Mouse (Mus musculus) neural tube, embryonic 14.5 days (tissue): Measurements from ENCODE around the gene Mnat1. TPM values are rescaled to one million over a fixed set of nuclear protein-coding genes. Genes with fewer than 3 reads are reported as not detected.

Experiments used
- ATAC-seq: fragments of 200-750 bp; cut with Nextera tagmentation; 2 replicates; pipeline ENCODE4 v1.8.0; 2017; ENCODE audit warnings: low read depth, mild to moderate bottlenecking, moderate TSS enrichment, moderate library complexity
- H3K27ac ChIP-seq: fragments of 300-500 bp; sonication (generic); 2 replicates; pipeline ENCODE4 v1.5.1; 2014; ENCODE audit warnings: low read depth, mild to moderate bottlenecking, control low read depth, low read length, moderate library complexity, mixed read lengths
- H3K27me3 ChIP-seq: fragments of 300-500 bp; sonication (generic); 2 replicates; pipeline ENCODE4 v1.6.1; 2014; ENCODE audit warnings: low read length; ENCODE audit not compliant: control insufficient read depth, insufficient read depth
- H3K36me3 ChIP-seq: fragments of 300-500 bp; sonication (generic); 2 replicates; pipeline ENCODE4 v1.6.1; 2014; ENCODE audit warnings: low read length, mixed read lengths; ENCODE audit not compliant: control insufficient read depth, insufficient read depth
- H3K4me1 ChIP-seq: fragments of 300-500 bp; sonication (generic); 2 replicates; pipeline ENCODE4 v1.6.1; 2014; ENCODE audit warnings: low read length; ENCODE audit not compliant: control insufficient read depth, insufficient read depth
- H3K4me2 ChIP-seq: fragments of 300-500 bp; sonication (generic); 2 replicates; pipeline ENCODE4 v1.6.1; 2014; ENCODE audit warnings: mild to moderate bottlenecking, low read depth, low read length, control low read depth
- H3K4me3 ChIP-seq: fragments of 300-500 bp; sonication (generic); 2 replicates; pipeline ENCODE4 v1.5.1; 2014; ENCODE audit warnings: low read depth, low read length, control low read depth, mixed read lengths
- H3K9ac ChIP-seq: fragments of 300-500 bp; sonication (generic); replicated peaks from 2 replicates; pipeline ENCODE4 v1.6.1; 2014; ENCODE audit warnings: low read depth, mild to moderate bottlenecking, control low read depth, low read length, mixed read lengths
- H3K9me3 ChIP-seq: fragments of 300-500 bp; sonication (generic); 2 replicates; pipeline ENCODE4 v1.6.1; 2016; ENCODE audit warnings: low read length; ENCODE audit not compliant: control insufficient read depth
- WGBS: fragments of 180-500 bp; shearing (Covaris S2); extraction: QIAGEN DNeasy Blood & Tissue Kit; methylation state at CpG from one replicate; pipeline ENCODE4 v1.1.7; 2014; 5-methylcytosine and 5-hydroxymethylcytosine counted together
- polyA plus RNA-seq: library from polyadenylated mRNA; unstranded; fragments of >200 nt; fragmentation: Nextera tagmentation; extraction: Ambion mirVana; gene quantifications from 2 replicates; pipeline ENCODE4 v1.2.1, GENCODE M21; 2014

Mnat1 gene
- polyA plus RNA-seq, 1 experiment from 2014 or later, result 20.8 TPM

- no peaks in the 10 kb centered on the region for H3K9me3 ChIP-seq
- WGBS, result 99% methylated on average over 2 of the region's 2 CpGs
- no peaks in the 10 kb centered on the region for H3K36me3 ChIP-seq
- no peaks in the 10 kb centered on the region for H3K4me1 ChIP-seq
- no peak overlapping the region for H3K4me3 ChIP-seq
- no peaks in the 10 kb centered on the region for H3K27me3 ChIP-seq
- H3K9ac ChIP-seq, result no peak overlapping the region
- no peak for ATAC-seq
- no peak overlapping the region for H3K27ac ChIP-seq
- no peak overlapping the region for H3K4me2 ChIP-seq
Measured at GRCm38 (mm10) chr12:73300531-73300930, 177.0 kb downstream of the Mnat1 start.

GRCm38 (mm10) chr12:73304636-73305035 lies 181.1 kb downstream of the Mnat1 start:
- 85% methylated on average over 4 of the region's 4 CpGs for WGBS
- H3K27me3 ChIP-seq, result no peaks in the 10 kb centered on the region
- ATAC-seq, result no peak
- H3K4me3 ChIP-seq, result no peak overlapping the region
- H3K4me2 ChIP-seq, result no peak overlapping the region
- H3K27ac ChIP-seq, result no peak overlapping the region
- H3K36me3 ChIP-seq, result no peaks in the 10 kb centered on the region
- H3K9me3 ChIP-seq, result no peaks in the 10 kb centered on the region
- H3K9ac ChIP-seq, result no peak overlapping the region
- H3K4me1 ChIP-seq, result no peaks in the 10 kb centered on the region

- H3K9ac ChIP-seq, result no peak overlapping the region
- no peak overlapping the region for H3K4me2 ChIP-seq
- no peak overlapping the region for H3K4me3 ChIP-seq
- no peak overlapping the region for H3K27ac ChIP-seq
- no peaks in the 10 kb centered on the region for H3K36me3 ChIP-seq
- no peaks in the 10 kb centered on the region for H3K4me1 ChIP-seq
- no peaks in the 10 kb centered on the region for H3K9me3 ChIP-seq
- no peak for ATAC-seq
- 93% methylated on average over 4 of the region's 4 CpGs for WGBS
- no peaks in the 10 kb centered on the region for H3K27me3 ChIP-seq
Measured at GRCm38 (mm10) chr12:73307750-73308149, 184.2 kb downstream of the Mnat1 start.

GRCm38 (mm10) chr12:73308711-73309110 lies 185.2 kb downstream of the Mnat1 start:
- Histone ChIP-seq H3K36me3 (no peaks in the 10 kb centered on the region), H3K27ac (no peak overlapping the region), H3K4me3 (no peak overlapping the region), H3K4me2 (no peak overlapping the region), H3K9me3 (no peaks in the 10 kb centered on the region), H3K27me3 (no peaks in the 10 kb centered on the region), H3K9ac (no peak overlapping the region), H3K4me1 (no peaks in the 10 kb centered on the region)
- no peak for ATAC-seq
- WGBS, result 93% methylated on average over 2 of the region's 2 CpGs

- no peaks in the 10 kb centered on the region for H3K4me1 ChIP-seq
- no peak for ATAC-seq
- no peak overlapping the region for H3K9ac ChIP-seq
- H3K9me3 ChIP-seq, result no peaks in the 10 kb centered on the region
- H3K4me3 ChIP-seq, result no peak overlapping the region
- H3K27me3 ChIP-seq, result no peaks in the 10 kb centered on the region
- WGBS, result 90% methylated on average over 7 of the region's 7 CpGs
- H3K36me3 ChIP-seq, result 0 out of 2 replicates have a peak, but pooled peaks cover 3% of the 10 kb centered on the region
- no peak overlapping the region for H3K4me2 ChIP-seq
- H3K27ac ChIP-seq, result no peak overlapping the region
Measured at GRCm38 (mm10) chr12:73317706-73318686, 194.5 kb downstream of the Mnat1 start.

Other genes with a start within 250 kb of the Mnat1 start
- gene Six6, start 183.8 kb upstream of the Mnat1 start, polyA plus RNA-seq, result not detected in 2 replicates
- 5.3 and 7.1 TPM in 2 replicates for gene 4930447C04Rik, start 182.9 kb upstream of the Mnat1 start, polyA plus RNA-seq
- 0.12 and 3.7 TPM in 2 replicates for gene Six1, start 69.8 kb upstream of the Mnat1 start, polyA plus RNA-seq
- gene Six4, start 10.3 kb upstream of the Mnat1 start, polyA plus RNA-seq, result 0.55 and 0.71 TPM in 2 replicates
- 14.9 and 16.9 TPM in 2 replicates for gene Trmt5, start 163.0 kb downstream of the Mnat1 start, polyA plus RNA-seq
- 11.0 and 20.7 TPM in 2 replicates for gene Slc38a6, start 163.1 kb downstream of the Mnat1 start, polyA plus RNA-seq